Mouse (Mus musculus): ENCODE results near the gene Nup188. TPM values are rescaled to one million over a fixed set of nuclear protein-coding genes. Genes with fewer than 3 reads are reported as not detected.

Gene Nup188
- polyA plus RNA-seq (2011; ENCODE audit: insufficient read length, low read depth, missing spikeins), result 49.0 and 53.0 TPM in 2 replicates

DNA sequence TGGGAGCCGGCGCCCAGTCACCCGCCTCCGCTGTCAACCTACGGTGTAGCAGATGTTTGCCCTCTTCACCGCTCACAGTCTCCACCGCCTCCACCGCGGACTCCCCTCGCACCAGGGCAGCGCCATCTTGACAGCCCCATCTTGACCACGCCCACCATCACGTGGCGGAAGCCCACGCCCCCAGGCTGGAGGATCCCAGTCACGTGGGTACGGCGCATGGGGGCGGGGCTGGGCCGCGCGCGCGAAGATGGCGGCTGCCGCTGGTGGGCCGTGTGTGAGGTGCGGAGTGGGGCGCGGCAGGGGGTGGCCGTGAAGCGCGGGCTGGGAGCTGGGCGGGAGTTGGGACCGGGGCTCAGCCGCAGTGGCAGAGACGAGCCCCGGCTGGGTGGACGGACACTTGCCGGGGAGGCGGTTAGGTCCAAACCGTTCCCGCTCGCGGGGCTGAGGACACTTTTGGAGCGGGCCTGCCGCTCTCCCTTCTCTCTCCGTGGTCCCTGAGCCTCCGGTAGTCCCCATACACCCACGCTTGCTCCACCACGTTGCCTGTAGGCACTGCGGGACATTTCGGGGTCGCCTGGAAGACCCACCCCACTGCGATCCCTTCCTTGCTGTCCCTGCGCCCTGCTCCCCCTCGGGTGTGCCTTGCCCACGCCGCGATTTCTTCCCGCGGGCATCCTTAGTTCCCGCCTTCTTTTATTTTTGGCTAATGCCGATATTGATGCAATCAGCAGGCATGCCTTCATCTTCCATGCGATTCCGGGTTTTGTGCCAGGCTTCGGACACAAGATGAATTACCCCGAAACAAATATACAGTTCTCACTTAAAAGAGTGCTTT, at the start of gene Nup188, which contains the start of gene Dolk:
Gene Nup188 (plus strand): TSS at position 206 of the 835 bp plus-strand sequence.
Gene Dolk (minus strand): TSS at position 143 of the 835 bp plus-strand sequence.
- TF ChIP-seq POLR2A (IDR thresholded peaks at IDR 0.05; ENCODE audit: low read depth, low read length) (peak; percentile 92; the same call in 1 of the 2 replicates), CTCF (IDR thresholded peaks at IDR 0.05; ENCODE audit: borderline replicate concordance, insufficient read depth, low read length) (no peak)
- Histone ChIP-seq H3K4me1 (ENCODE audit: control insufficient read depth, insufficient read depth, low read length) (no peaks in the 10 kb centered on the region), H3K4me3 (ENCODE audit: insufficient read depth, low read length) (peak within 1 kb of the TSS; percentile 96), H3K27ac (ENCODE audit: insufficient read depth, low read length) (0 out of 2 replicates have a peak within 1 kb of the TSS, but pooled peaks have one; percentile 29)

DNA sequence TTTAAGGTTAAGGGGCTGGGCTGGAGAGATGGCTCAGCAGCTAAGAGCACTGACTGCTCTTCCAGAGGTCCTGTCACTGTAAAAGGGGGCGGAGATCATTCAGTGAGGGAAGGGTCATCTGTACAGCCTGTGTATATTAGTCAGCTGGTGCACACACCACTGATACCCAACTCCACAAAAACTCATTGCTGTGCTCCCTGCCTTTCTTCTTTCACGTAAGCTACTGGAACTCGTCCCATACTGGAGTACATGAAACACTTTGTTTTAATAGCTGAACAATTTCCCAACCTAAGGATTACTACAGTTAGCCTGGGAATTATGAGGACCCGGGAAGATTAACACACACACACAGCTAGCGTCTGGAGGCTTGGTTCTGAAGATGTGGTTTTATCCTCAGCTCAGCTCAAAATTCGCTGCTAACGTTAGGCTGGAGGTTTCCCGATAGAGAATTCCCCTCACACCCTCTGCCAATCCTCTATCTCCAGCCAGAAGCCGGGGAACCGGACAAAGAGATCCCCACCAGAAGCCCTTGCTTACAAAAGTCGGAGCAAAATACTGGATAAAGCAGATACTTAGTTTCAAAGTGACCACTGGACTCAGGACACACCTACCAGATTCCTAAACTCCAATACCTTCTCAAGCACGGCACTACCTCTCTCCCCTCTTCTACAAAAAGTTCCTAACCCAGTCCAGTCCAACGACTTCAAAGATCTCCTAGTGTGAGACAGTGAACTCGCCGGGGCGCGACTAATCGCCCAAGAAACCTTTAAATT, 49.6 kb upstream of the Nup188 start:
- Histone ChIP-seq H3K27ac (ENCODE audit: insufficient read depth, low read length) (peak overlapping the region; percentile 55), H3K4me3 (ENCODE audit: insufficient read depth, low read length) (peak overlapping the region; percentile 53), H3K4me1 (ENCODE audit: control insufficient read depth, insufficient read depth, low read length) (no peaks in the 10 kb centered on the region)
- TF ChIP-seq CTCF (IDR thresholded peaks at IDR 0.05; ENCODE audit: borderline replicate concordance, insufficient read depth, low read length), result no peak
- TF ChIP-seq POLR2A (IDR thresholded peaks at IDR 0.05; ENCODE audit: low read depth, low read length), result peak; percentile 73

DNA sequence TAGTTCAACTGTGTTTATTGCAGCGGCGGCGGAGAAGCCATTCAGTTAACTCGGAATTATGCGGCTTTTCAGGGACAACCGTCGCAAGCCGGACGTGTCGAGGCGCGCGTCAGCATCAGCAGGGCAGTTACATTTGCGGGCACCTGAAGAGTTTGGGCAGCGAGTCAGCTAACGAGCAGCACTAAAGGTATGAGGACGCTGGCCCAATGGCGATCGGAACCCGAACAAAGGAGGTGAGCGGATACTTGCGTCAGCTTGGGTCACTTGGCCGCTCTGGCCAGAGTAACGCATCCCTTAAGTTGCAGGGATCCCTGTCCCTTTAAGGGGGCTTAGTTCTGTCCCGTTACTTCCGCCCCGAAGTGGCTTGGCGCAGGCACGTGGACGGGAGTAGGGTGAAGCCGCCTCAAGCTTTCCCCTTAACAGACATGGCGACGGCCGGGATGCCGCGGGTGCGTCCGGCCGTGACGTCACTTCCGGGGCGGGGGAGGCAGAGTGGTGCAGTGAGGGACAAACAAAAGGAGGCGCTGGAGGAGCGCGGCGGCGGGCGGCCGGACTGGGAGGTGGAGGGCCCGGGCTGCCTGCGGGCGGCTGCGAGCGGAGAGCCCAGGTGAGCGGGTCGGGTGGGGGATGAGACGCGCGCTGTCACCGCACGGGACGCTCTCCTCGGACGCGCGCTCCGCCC, 48.9 kb upstream of the Nup188 start, which contains the start of gene Lrrc8a:
Gene Lrrc8a (plus strand): TSS at position 517 of the 682 bp plus-strand sequence.
- Histone ChIP-seq H3K4me1 (ENCODE audit: control insufficient read depth, insufficient read depth, low read length) (no peaks in the 10 kb centered on the region), H3K4me3 (ENCODE audit: insufficient read depth, low read length) (peak within 1 kb of the TSS; percentile 57), H3K27ac (ENCODE audit: insufficient read depth, low read length) (peak within 1 kb of the TSS; percentile 55)
- no peak for TF ChIP-seq CTCF (IDR thresholded peaks at IDR 0.05; ENCODE audit: borderline replicate concordance, insufficient read depth, low read length)
- peak; percentile 80 for TF ChIP-seq POLR2A (IDR thresholded peaks at IDR 0.05; ENCODE audit: low read depth, low read length)

DNA sequence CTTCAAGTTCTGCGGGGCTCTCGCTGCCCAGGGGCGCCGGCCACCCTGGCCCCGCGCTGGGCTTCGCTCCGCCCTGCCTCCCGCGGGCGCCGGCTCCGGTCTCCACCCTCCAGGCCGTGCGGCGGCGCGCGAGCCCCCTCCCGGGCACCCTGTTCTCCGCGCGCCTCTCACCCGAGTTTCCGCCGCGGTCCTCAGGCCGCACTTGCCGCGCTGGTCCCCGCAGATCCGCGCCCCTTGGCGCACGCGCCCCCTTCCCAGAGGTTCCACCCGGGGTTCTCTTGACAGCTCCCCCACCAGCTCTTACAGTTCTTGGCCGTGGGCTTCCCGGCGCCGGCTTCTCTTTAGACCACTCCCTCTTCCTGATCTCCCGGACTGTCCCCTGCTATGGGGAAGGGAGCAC, 48.3 kb upstream of the Nup188 start:
- Histone ChIP-seq H3K4me3 (ENCODE audit: insufficient read depth, low read length) (peak overlapping the region; percentile 57), H3K27ac (ENCODE audit: insufficient read depth, low read length) (peak overlapping the region; percentile 24), H3K4me1 (ENCODE audit: control insufficient read depth, insufficient read depth, low read length) (0 out of 2 replicates have a peak, but pooled peaks cover 4% of the 10 kb centered on the region)
- TF ChIP-seq CTCF (IDR thresholded peaks at IDR 0.05; ENCODE audit: borderline replicate concordance, insufficient read depth, low read length), result no peak
- no peak; the same call in 1 of the 2 replicates for TF ChIP-seq POLR2A (IDR thresholded peaks at IDR 0.05; ENCODE audit: low read depth, low read length)

DNA sequence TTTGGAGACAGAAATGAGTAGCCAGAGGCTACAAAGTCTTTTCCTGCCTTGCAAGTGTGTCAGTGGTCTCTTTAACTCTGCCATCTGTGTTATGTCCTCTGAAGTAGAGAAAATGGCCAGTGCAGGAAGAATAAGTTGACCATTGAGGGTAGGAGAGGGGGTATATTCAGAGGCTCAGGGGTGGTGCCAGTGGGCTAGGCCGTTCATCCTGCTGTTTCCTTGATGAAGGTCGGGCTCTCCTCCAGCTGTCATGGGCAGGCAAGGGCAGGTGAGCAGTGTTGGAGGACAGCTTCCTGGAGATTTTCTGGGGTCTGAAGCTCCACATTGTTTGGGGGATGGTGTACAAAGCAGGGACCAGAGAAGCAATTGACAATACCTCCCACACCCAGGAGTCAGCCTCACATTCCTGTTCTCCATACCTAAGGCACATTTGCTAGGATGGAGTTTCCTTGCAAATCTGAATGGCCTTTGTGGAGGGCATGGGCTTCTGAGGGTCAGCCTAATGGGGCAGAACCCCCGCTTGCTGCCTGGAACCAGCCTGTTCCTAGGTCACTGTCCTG, 47.2 kb upstream of the Nup188 start:
- TF ChIP-seq POLR2A (IDR thresholded peaks at IDR 0.05; ENCODE audit: low read depth, low read length), result no peak
- no peak for TF ChIP-seq CTCF (IDR thresholded peaks at IDR 0.05; ENCODE audit: borderline replicate concordance, insufficient read depth, low read length)
- Histone ChIP-seq H3K4me1 (ENCODE audit: control insufficient read depth, insufficient read depth, low read length) (0 out of 2 replicates have a peak, but pooled peaks cover 4% of the 10 kb centered on the region), H3K27ac (ENCODE audit: insufficient read depth, low read length) (no peak overlapping the region), H3K4me3 (ENCODE audit: insufficient read depth, low read length) (peak overlapping the region; percentile 57)

DNA sequence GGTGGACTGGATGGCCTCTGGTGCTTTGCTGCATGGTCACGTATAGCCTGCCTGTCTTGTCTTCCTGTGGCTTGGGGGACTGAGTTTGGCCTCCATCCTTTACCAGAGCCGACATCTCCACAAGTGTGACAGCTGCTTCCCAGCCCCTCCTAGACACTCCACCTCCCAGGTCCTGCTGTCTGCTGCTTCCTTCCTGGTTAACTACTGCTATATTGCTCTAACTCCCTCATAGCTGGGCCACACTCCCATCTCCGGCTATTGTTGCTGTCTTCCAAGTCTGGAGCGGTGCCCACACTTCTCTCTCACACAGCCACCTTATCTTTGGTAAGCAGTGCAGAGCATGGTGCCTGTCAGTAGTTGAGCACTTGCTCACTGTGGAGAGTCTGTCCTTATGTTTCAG, 46.4 kb upstream of the Nup188 start:
- no peak overlapping the region for H3K27ac ChIP-seq (ENCODE audit: insufficient read depth, low read length)
- H3K4me3 ChIP-seq (ENCODE audit: insufficient read depth, low read length), result no peak overlapping the region
- peaks cover 6% of the 10 kb centered on the region; the same call in 1 of the 2 replicates for H3K4me1 ChIP-seq (ENCODE audit: control insufficient read depth, insufficient read depth, low read length)
- no peak for TF ChIP-seq CTCF (IDR thresholded peaks at IDR 0.05; ENCODE audit: borderline replicate concordance, insufficient read depth, low read length)
- no peak for TF ChIP-seq POLR2A (IDR thresholded peaks at IDR 0.05; ENCODE audit: low read depth, low read length)

DNA sequence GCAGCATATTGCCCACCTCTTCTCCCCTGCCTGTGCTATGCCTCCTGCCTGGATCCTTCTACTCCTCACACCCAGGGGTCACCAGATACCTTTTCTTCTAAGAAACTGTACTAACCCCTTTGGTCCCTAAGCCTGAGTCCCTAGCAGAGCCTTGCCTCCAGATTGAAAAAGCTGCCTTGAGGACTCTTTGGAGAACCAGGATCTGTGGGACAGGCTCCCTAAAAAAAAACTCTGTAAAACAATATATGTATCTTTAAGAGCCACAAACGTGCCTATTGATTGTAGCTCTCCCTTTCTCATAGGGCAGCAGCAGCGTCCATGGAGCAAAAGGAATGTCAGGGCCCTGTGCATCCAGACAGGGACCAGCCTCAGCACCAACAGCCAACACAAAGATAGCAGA, 45.9 kb upstream of the Nup188 start, which contains the start of gene Gm28035:
Gene Gm28035 (plus strand): TSS at position 301 of the 400 bp plus-strand sequence.
- Histone ChIP-seq H3K4me3 (ENCODE audit: insufficient read depth, low read length) (no peak within 1 kb of the TSS; the same call in 1 of the 2 replicates), H3K27ac (ENCODE audit: insufficient read depth, low read length) (no peak within 1 kb of the TSS), H3K4me1 (ENCODE audit: control insufficient read depth, insufficient read depth, low read length) (peaks cover 6% of the 10 kb centered on the region; the same call in 1 of the 2 replicates)
- TF ChIP-seq POLR2A (IDR thresholded peaks at IDR 0.05; ENCODE audit: low read depth, low read length) (no peak), CTCF (IDR thresholded peaks at IDR 0.05; ENCODE audit: borderline replicate concordance, insufficient read depth, low read length) (no peak)

DNA sequence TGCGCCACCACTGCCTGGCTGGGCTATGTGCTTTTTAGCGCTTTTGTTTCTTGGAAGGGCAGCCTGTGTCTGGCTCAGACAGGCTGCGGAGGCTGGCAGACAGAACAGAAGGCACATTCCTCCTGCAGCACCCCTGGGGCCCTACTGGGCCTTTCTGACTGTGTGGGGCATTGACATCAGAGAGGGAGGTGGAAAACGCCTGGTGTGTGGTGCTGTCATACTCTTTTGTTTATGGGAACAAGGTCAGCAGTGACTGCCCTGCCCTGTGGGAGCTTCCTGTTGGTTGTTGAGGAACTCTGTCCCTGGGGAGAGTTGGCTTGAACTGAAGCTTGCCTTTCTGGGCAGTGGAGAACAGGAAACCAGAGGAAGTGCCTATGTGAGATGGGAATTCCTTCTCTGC, 43.7 kb upstream of the Nup188 start:
- Histone ChIP-seq H3K4me1 (ENCODE audit: control insufficient read depth, insufficient read depth, low read length) (peaks cover 6% of the 10 kb centered on the region; the same call in 1 of the 2 replicates), H3K4me3 (ENCODE audit: insufficient read depth, low read length) (no peak overlapping the region), H3K27ac (ENCODE audit: insufficient read depth, low read length) (no peak overlapping the region)
- TF ChIP-seq CTCF (IDR thresholded peaks at IDR 0.05; ENCODE audit: borderline replicate concordance, insufficient read depth, low read length), result no peak
- no peak for TF ChIP-seq POLR2A (IDR thresholded peaks at IDR 0.05; ENCODE audit: low read depth, low read length)

Measured in embryonic fibroblast, embryonic 13.5 days (primary cell).